Mouse (Mus musculus) cerebellum, postnatal 36 days (tissue): ENCODE measurements around the gene Bora.

Experiments used
- DNase-seq, 2 experiments: peaks; one replicate each; pipeline ENCODE4 v3.0.0; 2021 to 2022; ENCODE audit warnings: mixed read lengths in 2 of 2

Gene Bora

GRCm38 (mm10) chr14:99071146-99071545 is 25.1 kb downstream of the Bora start:
- DNase-seq = no peak

GRCm38 (mm10) chr14:99088947-99089346 is 42.9 kb downstream of the Bora start:
- DNase-seq = no peak

GRCm38 (mm10) chr14:99099267-99099966 is 53.4 kb downstream of the Bora start, which contains the start of the genes Pibf1 and Dis3:
Gene Pibf1 (plus strand): TSS chr14:99099424.
Gene Dis3 (minus strand): TSS chr14:99099770.
- DNase-seq = peak; percentile 99

DNA sequence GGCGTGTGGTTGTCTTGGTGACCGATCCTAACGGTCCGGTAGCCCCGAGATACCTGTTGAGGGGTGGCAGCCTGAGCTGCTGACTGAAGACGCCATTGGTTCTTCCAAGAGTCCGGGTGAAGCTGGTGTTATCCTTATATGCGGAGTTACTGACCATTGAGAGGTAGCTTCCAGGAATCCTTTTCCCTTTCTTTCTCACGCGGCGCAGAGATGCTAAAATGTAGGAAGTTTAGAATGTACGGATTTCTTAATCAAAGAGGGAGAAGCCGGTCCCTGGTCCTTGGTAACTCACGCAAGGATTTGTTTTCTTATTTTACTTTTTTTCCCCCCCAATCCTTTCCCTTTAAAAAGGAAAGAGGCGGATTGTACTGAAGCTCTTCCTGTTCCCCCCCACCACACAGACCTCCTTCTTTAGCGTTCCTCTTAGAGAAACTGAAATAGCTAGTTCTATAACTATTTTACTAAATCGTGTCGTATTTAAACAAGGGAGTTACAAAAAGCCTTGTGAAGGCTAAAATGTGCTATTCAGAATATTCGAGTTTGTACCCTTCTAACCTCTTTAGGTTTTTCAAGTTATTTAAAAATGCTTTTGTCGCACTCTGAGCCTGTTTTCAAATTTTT is 54.1 kb downstream of the Bora start:
- DNase-seq = no peak

DNA sequence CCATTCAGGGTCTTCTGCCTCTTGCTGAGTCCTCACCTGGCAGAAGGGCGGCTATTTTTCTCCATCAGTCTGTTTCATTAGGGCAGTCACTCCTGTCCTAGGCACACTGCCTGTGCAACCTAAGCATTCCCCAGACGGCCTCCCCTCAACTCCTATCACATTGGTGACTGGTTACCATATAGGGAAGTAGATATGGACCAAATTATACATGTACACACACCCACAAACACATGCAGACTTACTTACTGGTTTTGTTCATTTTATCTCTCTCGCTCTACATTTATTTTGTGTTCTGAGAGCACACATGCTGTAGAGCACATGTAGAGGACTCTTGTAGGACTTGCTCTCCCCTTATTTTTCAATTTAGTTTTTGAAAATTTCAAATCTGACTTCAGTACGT is 57.0 kb downstream of the Bora start:
- no peak for DNase-seq

DNA sequence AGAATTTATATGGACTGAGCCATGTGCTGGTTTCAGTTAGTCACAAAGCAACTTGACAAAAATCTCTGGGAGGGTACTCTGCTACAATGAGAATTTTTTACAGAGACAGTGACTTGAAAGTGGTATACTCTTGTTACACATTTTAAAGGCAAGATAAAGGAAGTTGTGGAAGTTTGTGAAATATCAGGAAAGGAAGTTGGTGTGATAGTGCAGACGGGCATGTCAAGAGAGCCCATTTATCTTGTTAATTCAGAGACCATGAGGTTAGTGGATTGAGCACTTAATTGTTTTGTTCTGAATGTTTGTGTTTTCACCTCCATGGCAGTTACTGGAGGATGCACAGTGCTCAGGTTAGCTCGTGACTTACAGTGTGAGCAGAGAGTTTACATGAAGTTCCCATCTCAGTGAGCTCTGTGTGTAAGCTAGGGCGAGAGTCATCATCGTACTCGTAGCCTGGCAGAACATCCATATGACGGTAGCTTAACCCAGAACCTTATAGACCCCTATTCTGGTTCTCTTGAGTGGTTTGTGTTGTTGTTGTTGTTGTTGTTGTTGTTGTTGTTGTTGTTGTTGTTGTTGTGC is 58.6 kb downstream of the Bora start:
- no peak for DNase-seq

GRCm38 (mm10) chr14:99106671-99107070 is 60.6 kb downstream of the Bora start:
- DNase-seq = no peak

DNA sequence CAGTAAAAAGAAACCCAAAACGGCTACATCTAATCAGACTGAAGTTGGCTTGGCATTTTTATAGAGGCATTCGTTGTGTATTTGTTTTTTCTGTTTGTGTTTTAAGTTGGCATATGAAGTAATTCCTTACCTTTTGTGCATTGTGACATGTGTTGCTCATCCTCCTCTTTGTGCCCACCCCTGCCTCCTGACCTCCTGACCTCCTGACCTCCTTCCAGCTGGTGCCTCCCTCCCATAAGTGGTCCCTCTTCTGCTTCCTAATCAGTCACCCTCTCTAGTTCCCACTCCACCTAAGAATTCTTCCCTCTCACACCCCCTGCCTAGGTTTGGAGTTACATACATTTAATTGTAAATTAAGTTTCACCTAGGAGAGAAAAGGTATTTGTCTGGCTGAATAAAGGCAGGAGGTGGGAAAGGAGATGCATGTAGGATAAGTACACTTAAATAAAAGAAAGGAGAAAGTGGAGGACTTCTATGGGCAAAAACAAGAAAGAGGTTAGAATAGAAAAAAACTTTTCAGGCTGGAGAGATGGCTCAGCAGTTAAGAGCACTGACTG is 61.7 kb downstream of the Bora start:
- no peak for DNase-seq

GRCm38 (mm10) chr14:99108762-99109161 is 62.7 kb downstream of the Bora start:
- DNase-seq = no peak

- DNase-seq = no peak
Measured at GRCm38 (mm10) chr14:99117576-99117975, 71.6 kb downstream of the Bora start.

DNA sequence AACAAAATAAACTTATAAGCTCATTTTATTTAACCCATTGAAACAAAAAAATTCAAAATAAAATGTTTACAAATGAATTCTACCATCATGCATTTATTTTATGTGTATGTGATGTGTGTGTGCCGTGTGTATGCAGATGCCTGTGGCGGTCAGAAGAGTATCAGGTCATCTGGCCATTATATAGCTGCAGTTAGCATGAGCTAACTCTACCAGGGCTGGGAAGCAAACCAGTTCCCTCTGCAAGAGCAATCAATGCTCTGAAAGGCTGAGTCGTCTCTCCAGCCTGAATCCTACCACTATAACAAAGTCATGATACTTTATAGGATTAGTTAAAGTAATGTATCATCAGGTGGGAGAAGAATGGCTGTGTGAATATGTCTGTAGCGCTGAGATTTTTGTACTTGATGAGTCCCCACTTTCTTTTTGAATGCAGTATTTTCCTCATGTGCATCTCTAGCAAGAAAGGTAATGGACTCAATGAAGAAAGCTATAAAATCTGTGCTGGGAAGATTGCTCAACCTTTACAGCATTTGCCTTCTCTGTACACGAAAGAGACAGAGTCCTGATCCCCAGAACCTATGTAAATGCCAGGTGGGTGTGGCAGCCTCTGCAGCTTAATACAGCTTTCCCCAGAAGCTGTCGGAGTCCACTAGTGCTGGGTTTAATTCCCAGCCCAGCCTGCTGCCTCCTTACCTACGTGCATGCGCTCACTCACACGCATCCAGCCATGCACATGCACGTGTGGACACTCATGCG is 75.7 kb downstream of the Bora start:
- no peak for DNase-seq

DNA sequence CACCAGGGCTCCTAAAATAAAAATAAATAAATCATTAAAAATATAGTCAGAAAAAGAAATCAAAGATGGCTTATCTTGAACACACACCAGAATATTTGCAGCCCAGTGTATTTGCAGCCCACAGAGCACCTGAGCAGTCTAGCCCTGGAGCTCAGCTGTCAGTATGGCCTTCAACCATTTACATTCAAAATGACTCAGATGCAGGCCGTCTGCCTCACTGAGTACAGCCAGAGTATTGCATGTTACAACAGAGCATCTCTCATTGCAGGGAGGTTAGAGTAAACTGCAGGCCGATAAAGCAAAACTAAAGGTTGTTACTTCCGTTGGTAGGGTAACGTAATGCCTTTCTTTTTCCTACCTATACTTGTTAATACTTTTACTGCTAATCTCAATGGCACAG is 78.1 kb downstream of the Bora start:
- no peak for DNase-seq
